Mouse (Mus musculus) neural tube, embryonic 14.5 days (tissue): ENCODE data around the gene BC030867. TPM values are rescaled to one million over a fixed set of nuclear protein-coding genes. Genes with fewer than 3 reads are reported as not detected.
A peak's percentile ranks its signal among the peaks of the same experiment; 100 is the strongest.
"Not testable (repeated sequence)": the region's sequence is repeated elsewhere in the genome, so short reads cannot be mapped to it uniquely, and the experiment has no call there.

Source experiments
- ATAC-seq: fragments of 200-750 bp; cut with Nextera tagmentation; 2 replicates; pipeline ENCODE4 v1.8.0; 2017; ENCODE audit warnings: low read depth, mild to moderate bottlenecking, moderate TSS enrichment, moderate library complexity
- H3K27ac ChIP-seq: fragments of 300-500 bp; sonication (generic); 2 replicates; pipeline ENCODE4 v1.5.1; 2014; ENCODE audit warnings: low read depth, mild to moderate bottlenecking, control low read depth, low read length, moderate library complexity, mixed read lengths
- H3K27me3 ChIP-seq: fragments of 300-500 bp; sonication (generic); 2 replicates; pipeline ENCODE4 v1.6.1; 2014; ENCODE audit warnings: low read length; ENCODE audit not compliant: control insufficient read depth, insufficient read depth
- H3K36me3 ChIP-seq: fragments of 300-500 bp; sonication (generic); 2 replicates; pipeline ENCODE4 v1.6.1; 2014; ENCODE audit warnings: low read length, mixed read lengths; ENCODE audit not compliant: control insufficient read depth, insufficient read depth
- H3K4me1 ChIP-seq: fragments of 300-500 bp; sonication (generic); 2 replicates; pipeline ENCODE4 v1.6.1; 2014; ENCODE audit warnings: low read length; ENCODE audit not compliant: control insufficient read depth, insufficient read depth
- H3K4me2 ChIP-seq: fragments of 300-500 bp; sonication (generic); 2 replicates; pipeline ENCODE4 v1.6.1; 2014; ENCODE audit warnings: mild to moderate bottlenecking, low read depth, low read length, control low read depth
- H3K4me3 ChIP-seq: fragments of 300-500 bp; sonication (generic); 2 replicates; pipeline ENCODE4 v1.5.1; 2014; ENCODE audit warnings: low read depth, low read length, control low read depth, mixed read lengths
- H3K9ac ChIP-seq: fragments of 300-500 bp; sonication (generic); replicated peaks from 2 replicates; pipeline ENCODE4 v1.6.1; 2014; ENCODE audit warnings: low read depth, mild to moderate bottlenecking, control low read depth, low read length, mixed read lengths
- H3K9me3 ChIP-seq: fragments of 300-500 bp; sonication (generic); 2 replicates; pipeline ENCODE4 v1.6.1; 2016; ENCODE audit warnings: low read length; ENCODE audit not compliant: control insufficient read depth
- WGBS: fragments of 180-500 bp; shearing (Covaris S2); extraction: QIAGEN DNeasy Blood & Tissue Kit; methylation state at CpG from one replicate; pipeline ENCODE4 v1.1.7; 2014; 5-methylcytosine and 5-hydroxymethylcytosine counted together
- polyA plus RNA-seq: library from polyadenylated mRNA; unstranded; fragments of >200 nt; fragmentation: Nextera tagmentation; extraction: Ambion mirVana; gene quantifications from 2 replicates; pipeline ENCODE4 v1.2.1, GENCODE M21; 2014

BC030867 gene
- polyA plus RNA-seq, 1 experiment from 2014 or later = 1.4 TPM

- H3K27ac ChIP-seq, H3K4me3 ChIP-seq, H3K27me3 ChIP-seq, H3K9ac ChIP-seq, H3K4me1 ChIP-seq, H3K4me2 ChIP-seq, H3K9me3 ChIP-seq, H3K36me3 ChIP-seq, ATAC-seq: not testable (repeated sequence)
- 74% methylated on average over 6 of the region's 6 CpGs for WGBS
Measured at GRCm38 (mm10) chr11:102280267-102280666, 31.6 kb downstream of the BC030867 start.

- H3K27me3 ChIP-seq = no peaks in the 10 kb centered on the region
- WGBS = 90% methylated on average over 6 of the region's 6 CpGs
- peak overlapping the region; percentile 71; the same call in 1 of the 2 replicates for H3K4me3 ChIP-seq
- H3K9me3 ChIP-seq = no peaks in the 10 kb centered on the region
- H3K4me1 ChIP-seq = peaks cover 11% of the 10 kb centered on the region
- ATAC-seq = no peak
- H3K4me2 ChIP-seq = peak overlapping the region; percentile 75; the same call in 1 of the 2 replicates
- peaks cover 12% of the 10 kb centered on the region; the same call in 1 of the 2 replicates for H3K36me3 ChIP-seq
- H3K27ac ChIP-seq = no peak overlapping the region
- H3K9ac ChIP-seq = no peak overlapping the region
Measured at GRCm38 (mm10) chr11:102283922-102284321, 35.2 kb downstream of the BC030867 start.

- Histone ChIP-seq H3K4me2 (peak within 1 kb of the TSS; percentile 75), H3K36me3 (peaks cover 12% of the 10 kb centered on the region; the same call in 1 of the 2 replicates), H3K4me1 (peaks cover 11% of the 10 kb centered on the region), H3K27ac (peak within 1 kb of the TSS; percentile 80), H3K9ac (peak within 1 kb of the TSS; percentile 83), H3K9me3 (no peaks in the 10 kb centered on the region), H3K4me3 (peak within 1 kb of the TSS; percentile 71), H3K27me3 (no peaks in the 10 kb centered on the region)
- under 1% methylated on average over 32 of the region's 32 CpGs for WGBS
- peak; percentile 91 for ATAC-seq
Measured at GRCm38 (mm10) chr11:102284501-102285094, 35.9 kb downstream of the BC030867 start, which contains the start of gene Tmub2. Gene Tmub2 (plus strand): TSS chr11:102284931.

- Histone ChIP-seq H3K4me3 (peak overlapping the region; percentile 71), H3K27me3 (no peaks in the 10 kb centered on the region), H3K9ac (peak overlapping the region; percentile 83), H3K27ac (peak overlapping the region; percentile 80), H3K4me2 (peak overlapping the region; percentile 75), H3K4me1 (peaks cover 11% of the 10 kb centered on the region), H3K9me3 (no peaks in the 10 kb centered on the region), H3K36me3 (peaks cover 12% of the 10 kb centered on the region; the same call in 1 of the 2 replicates)
- 5% methylated on average over 29 of the region's 31 CpGs for WGBS
- ATAC-seq = peak; percentile 75
Measured at GRCm38 (mm10) chr11:102285095-102285834, 36.6 kb downstream of the BC030867 start.

- H3K4me2 ChIP-seq = no peak overlapping the region
- H3K27ac ChIP-seq = no peak overlapping the region
- no peak overlapping the region for H3K9ac ChIP-seq
- H3K36me3 ChIP-seq = peaks cover 33% of the 10 kb centered on the region
- no peak for ATAC-seq
- WGBS = 88% methylated on average over 8 of the region's 8 CpGs
- no peak overlapping the region for H3K4me3 ChIP-seq
- no peaks in the 10 kb centered on the region for H3K27me3 ChIP-seq
- no peaks in the 10 kb centered on the region for H3K9me3 ChIP-seq
- peaks cover 11% of the 10 kb centered on the region for H3K4me1 ChIP-seq
Measured at GRCm38 (mm10) chr11:102287485-102287884, 38.8 kb downstream of the BC030867 start.

GRCm38 (mm10) chr11:102288027-102288804 lies 39.5 kb downstream of the BC030867 start:
- Histone ChIP-seq H3K27ac (no peak overlapping the region), H3K9ac (no peak overlapping the region), H3K36me3 (peaks cover 39% of the 10 kb centered on the region), H3K4me2 (no peak overlapping the region), H3K9me3 (no peaks in the 10 kb centered on the region), H3K27me3 (no peaks in the 10 kb centered on the region), H3K4me3 (no peak overlapping the region), H3K4me1 (peaks cover 11% of the 10 kb centered on the region)
- ATAC-seq = no peak
- 90% methylated on average over 8 of the region's 8 CpGs for whole genome bisulfite sequencing

GRCm38 (mm10) chr11:102288913-102289312 lies 40.2 kb downstream of the BC030867 start:
- no peak for ATAC-seq
- Histone ChIP-seq H3K27me3 (no peaks in the 10 kb centered on the region), H3K4me2 (no peak overlapping the region), H3K27ac (no peak overlapping the region; the same call in 1 of the 2 replicates), H3K36me3 (peaks cover 45% of the 10 kb centered on the region), H3K4me1 (peaks cover 11% of the 10 kb centered on the region), H3K9ac (no peak overlapping the region), H3K4me3 (no peak overlapping the region), H3K9me3 (no peaks in the 10 kb centered on the region)
- 79% methylated on average over 2 of the region's 2 CpGs for WGBS

GRCm38 (mm10) chr11:102289511-102290100 lies 40.9 kb downstream of the BC030867 start:
- Histone ChIP-seq H3K36me3 (peaks cover 46% of the 10 kb centered on the region), H3K27me3 (no peaks in the 10 kb centered on the region), H3K9ac (no peak overlapping the region), H3K4me1 (peaks cover 13% of the 10 kb centered on the region), H3K9me3 (no peaks in the 10 kb centered on the region), H3K4me2 (no peak overlapping the region), H3K4me3 (no peak overlapping the region), H3K27ac (no peak overlapping the region)
- 60% methylated on average over 6 of the region's 6 CpGs for WGBS
- no peak for ATAC-seq
